Mouse (Mus musculus) forebrain, embryonic 11.5 days (tissue): ENCODE measurements around the gene Msi2. TPM values are rescaled to one million over a fixed set of nuclear protein-coding genes. Genes with fewer than 3 reads are reported as not detected.
A peak's percentile ranks its signal among the peaks of the same experiment; 100 is the strongest.

Source experiments
- ATAC-seq: fragments of 200-750 bp; cut with Nextera tagmentation; replicated peaks from 2 replicates; pipeline ENCODE4 v1.8.0; 2017; ENCODE audit warnings: moderate TSS enrichment; ENCODE audit not compliant: low FRiP score
- DNase-seq: peaks from one replicate; pipeline ENCODE4 v3.0.0-alpha.2; 2017; ENCODE audit warnings: low spot score
- H3K27ac ChIP-seq: fragments of 300-500 bp; sonication (generic); 2 replicates; pipeline ENCODE4 v1.5.1; 2014; ENCODE audit warnings: low read depth, low read length
- H3K27me3 ChIP-seq: fragments of 300-500 bp; sonication (generic); 2 replicates; pipeline ENCODE4 v1.6.1; 2014; ENCODE audit warnings: mild to moderate bottlenecking, low read length, mixed read lengths; ENCODE audit not compliant: control insufficient read depth, insufficient read depth
- H3K36me3 ChIP-seq: fragments of 300-500 bp; sonication (generic); 2 replicates; pipeline ENCODE4 v1.6.1; 2014; ENCODE audit warnings: mild to moderate bottlenecking, low read length, moderate library complexity, mixed read lengths; ENCODE audit not compliant: control insufficient read depth, insufficient read depth
- H3K4me1 ChIP-seq: fragments of 300-500 bp; sonication (generic); replicated peaks from 2 replicates; pipeline ENCODE4 v1.6.1; 2014; ENCODE audit warnings: low read length, mixed read lengths; ENCODE audit not compliant: control insufficient read depth, insufficient read depth
- H3K4me2 ChIP-seq: fragments of 300-500 bp; sonication (generic); 2 replicates; pipeline ENCODE4 v1.6.1; 2014; ENCODE audit warnings: low read depth, mild to moderate bottlenecking, low read length, moderate library complexity, mixed read lengths; ENCODE audit not compliant: severe bottlenecking
- H3K4me3 ChIP-seq: fragments of 300-500 bp; sonication (generic); 2 replicates; pipeline ENCODE4 v1.5.1; 2014; ENCODE audit warnings: low read depth, low read length
- H3K9ac ChIP-seq: fragments of 300-500 bp; sonication (generic); 2 replicates; pipeline ENCODE4 v1.6.1; 2014; ENCODE audit warnings: low read length
- H3K9me3 ChIP-seq: fragments of 300-500 bp; sonication (generic); 2 replicates; pipeline ENCODE4 v1.6.1; 2016; ENCODE audit warnings: low read length, mixed read lengths; ENCODE audit not compliant: control insufficient read depth
- WGBS: fragments of 180-500 bp; shearing (Covaris S2); extraction: QIAGEN DNeasy Blood & Tissue Kit; methylation state at CpG from one replicate; pipeline ENCODE4 v1.1.7; 2014; 5-methylcytosine and 5-hydroxymethylcytosine counted together
- polyA plus RNA-seq: library from polyadenylated mRNA; unstranded; fragments of >200 nt; fragmentation: Nextera tagmentation; extraction: Ambion mirVana; gene quantifications from 2 replicates; pipeline ENCODE4 v1.2.1, GENCODE M21; 2014

The Msi2 gene
- polyA plus RNA-seq, 1 experiment from 2014 or later: 26.2 TPM

- DNase-seq (no peak), ATAC-seq (no peak)
- peaks cover 51% of the 10 kb centered on the region for H3K4me1 ChIP-seq
- peaks cover 2% of the 10 kb centered on the region; the same call in 1 of the 2 replicates for H3K36me3 ChIP-seq
- 0 out of 2 replicates have a peak overlapping the region, but pooled peaks have one; percentile 12 for H3K4me2 ChIP-seq
- no peaks in the 10 kb centered on the region for H3K9me3 ChIP-seq
- 17% methylated on average over 12 of the region's 12 CpGs for WGBS
- no peak overlapping the region for H3K4me3 ChIP-seq
- H3K27ac ChIP-seq: peak overlapping the region; percentile 8
- no peaks in the 10 kb centered on the region for H3K27me3 ChIP-seq
- peak overlapping the region; percentile 16 for H3K9ac ChIP-seq
These were observed 27.6 kb downstream of the Msi2 start for GRCm38 (mm10) chr11:88690556-88691287.

GRCm38 (mm10) chr11:88689831-88690459 is 28.4 kb downstream of the Msi2 start:
- peak overlapping the region; percentile 20; the same call in 1 of the 2 replicates for H3K9ac ChIP-seq

GRCm38 (mm10) chr11:88688644-88689043 is 29.7 kb downstream of the Msi2 start:
- DNase-seq (no peak), ATAC-seq (no peak)
- Histone ChIP-seq H3K36me3 (peaks cover 2% of the 10 kb centered on the region; the same call in 1 of the 2 replicates), H3K4me3 (no peak overlapping the region), H3K27ac (no peak overlapping the region), H3K4me2 (no peak overlapping the region), H3K9me3 (no peaks in the 10 kb centered on the region), H3K9ac (no peak overlapping the region), H3K27me3 (no peaks in the 10 kb centered on the region), H3K4me1 (peaks cover 35% of the 10 kb centered on the region)
- WGBS: 95% methylated on average over 8 of the region's 8 CpGs

More at GRCm38 (mm10) chr11:88689831-88690459, 28.4 kb downstream of the Msi2 start:
- H3K4me2 ChIP-seq: no peak overlapping the region
- ATAC-seq (no peak), DNase-seq (no peak)
- no peaks in the 10 kb centered on the region for H3K27me3 ChIP-seq
- WGBS: 2% methylated on average over 14 of the region's 14 CpGs
- peaks cover 2% of the 10 kb centered on the region; the same call in 1 of the 2 replicates for H3K36me3 ChIP-seq
- H3K4me3 ChIP-seq: no peak overlapping the region
- H3K27ac ChIP-seq: peak overlapping the region; percentile 8; the same call in 1 of the 2 replicates
- H3K9me3 ChIP-seq: no peaks in the 10 kb centered on the region
- H3K4me1 ChIP-seq: peaks cover 45% of the 10 kb centered on the region

GRCm38 (mm10) chr11:88687711-88688110 is 30.6 kb downstream of the Msi2 start:
- Histone ChIP-seq H3K4me2 (no peak overlapping the region), H3K9me3 (no peaks in the 10 kb centered on the region), H3K4me3 (no peak overlapping the region), H3K36me3 (peaks cover 2% of the 10 kb centered on the region; the same call in 1 of the 2 replicates), H3K9ac (no peak overlapping the region), H3K4me1 (peaks cover 41% of the 10 kb centered on the region), H3K27ac (no peak overlapping the region), H3K27me3 (no peaks in the 10 kb centered on the region)
- 94% methylated on average over 12 of the region's 12 CpGs for WGBS
- DNase-seq (no peak), ATAC-seq (no peak)

- H3K9me3 ChIP-seq: no peaks in the 10 kb centered on the region
- no peak overlapping the region for H3K9ac ChIP-seq
- no peak overlapping the region for H3K27ac ChIP-seq
- WGBS: 78% methylated on average over 5 of the region's 5 CpGs
- DNase-seq: no peak
- H3K4me2 ChIP-seq: no peak overlapping the region
- no peak overlapping the region for H3K4me3 ChIP-seq
- no peak for ATAC-seq
- no peaks in the 10 kb centered on the region for H3K27me3 ChIP-seq
- H3K36me3 ChIP-seq: peaks cover 2% of the 10 kb centered on the region; the same call in 1 of the 2 replicates
- peaks cover 39% of the 10 kb centered on the region for H3K4me1 ChIP-seq
These were observed 31.3 kb downstream of the Msi2 start for GRCm38 (mm10) chr11:88687010-88687409.

GRCm38 (mm10) chr11:88686061-88686460 is 32.3 kb downstream of the Msi2 start:
- Histone ChIP-seq H3K27ac (no peak overlapping the region), H3K36me3 (peaks cover 2% of the 10 kb centered on the region; the same call in 1 of the 2 replicates), H3K9ac (no peak overlapping the region), H3K4me3 (no peak overlapping the region), H3K9me3 (no peaks in the 10 kb centered on the region), H3K27me3 (no peaks in the 10 kb centered on the region), H3K4me2 (no peak overlapping the region), H3K4me1 (peaks cover 34% of the 10 kb centered on the region)
- DNase-seq: no peak
- 88% methylated on average over 7 of the region's 7 CpGs for WGBS
- ATAC-seq: no peak

- Histone ChIP-seq H3K9me3 (no peaks in the 10 kb centered on the region), H3K4me3 (no peak overlapping the region), H3K4me1 (peaks cover 14% of the 10 kb centered on the region), H3K9ac (no peak overlapping the region), H3K27me3 (no peaks in the 10 kb centered on the region), H3K36me3 (peaks cover 2% of the 10 kb centered on the region), H3K27ac (no peak overlapping the region), H3K4me2 (no peak overlapping the region)
- DNase-seq: no peak
- ATAC-seq: no peak
- 64% methylated on average over 14 of the region's 14 CpGs for WGBS
These were observed 35.1 kb downstream of the Msi2 start for GRCm38 (mm10) chr11:88683026-88683770.

- H3K4me2 ChIP-seq: no peak overlapping the region
- no peak overlapping the region for H3K9ac ChIP-seq
- WGBS: 78% methylated on average over 7 of the region's 7 CpGs
- no peaks in the 10 kb centered on the region for H3K9me3 ChIP-seq
- no peak for ATAC-seq
- no peak overlapping the region for H3K27ac ChIP-seq
- H3K27me3 ChIP-seq: no peaks in the 10 kb centered on the region
- H3K4me3 ChIP-seq: no peak overlapping the region
- H3K36me3 ChIP-seq: peaks cover 4% of the 10 kb centered on the region
- no peak for DNase-seq
- H3K4me1 ChIP-seq: no peaks in the 10 kb centered on the region; the same call in 1 of the 2 replicates
These were observed 41.0 kb downstream of the Msi2 start for GRCm38 (mm10) chr11:88677350-88677749.
